8 mouse cellular contexts compared by ENCODE assay signal in genomic region chr7:112678418-112679170, GRCm38 (mm10). TPM values are rescaled to one million over a fixed set of nuclear protein-coding genes. Genes with fewer than 3 reads are reported as not detected.
DNase-seq lines count a peak whose midpoint lies in the region; ATAC-seq and TF ChIP-seq lines count a peak whose summit lies in the region.

No protein-coding gene starts in this region.

- H3K27me3 ChIP-seq in limb, embryonic 14.5 days (ENCODE audit: control insufficient read depth, insufficient read depth, low read length) = no peaks in the 10 kb centered on the region
- H3K27me3 ChIP-seq in midbrain, embryonic 15.5 days (replicated peaks) = 0 out of 2 replicates have a peak, but pooled peaks cover 3% of the 10 kb centered on the region

- H3K4me1 ChIP-seq in limb, embryonic 14.5 days (ENCODE audit: control insufficient read depth, insufficient read depth, low read length) = peaks cover 22% of the 10 kb centered on the region
- H3K4me1 ChIP-seq in midbrain, embryonic 15.5 days = peaks cover 42% of the 10 kb centered on the region

- intact Hi-C loops in gastrocnemius, postnatal 36 days (cut with DNase I) = loop anchor here (2.0 to 5.0 kb wide), 3 partner anchors 84 to 206 kb away; no protein-coding TSS in a partner anchor

- peak overlapping the region; percentile 71 for H3K4me2 ChIP-seq in limb, embryonic 14.5 days (replicated peaks; ENCODE audit: low read depth, low read length, severe bottlenecking)
- peak overlapping the region; percentile 98 for H3K4me2 ChIP-seq in midbrain, embryonic 15.5 days

- H3K36me3 ChIP-seq in limb, embryonic 14.5 days (ENCODE audit: control insufficient read depth, insufficient read depth, low read length) = no peaks in the 10 kb centered on the region
- H3K36me3 ChIP-seq in midbrain, embryonic 15.5 days (replicated peaks) = no peaks in the 10 kb centered on the region

- 0 out of 2 replicates have a peak, but pooled peaks have one; percentile 52 for TF ChIP-seq POLR2A in limb, embryonic 14.5 days (IDR thresholded peaks at IDR 0.05; ENCODE audit: borderline replicate concordance, extremely low read depth, insufficient read depth, insufficient read length)

- no peaks in the 10 kb centered on the region for H3K9me3 ChIP-seq in limb, embryonic 14.5 days (ENCODE audit: control insufficient read depth, low read length)
- no peaks in the 10 kb centered on the region for H3K9me3 ChIP-seq in midbrain, embryonic 15.5 days

- peak; percentile 31; the same call in 1 of the 2 replicates for TF ChIP-seq CTCF in layer of hippocampus, adult 2 months (conservative IDR thresholded peaks at IDR 0.05)

- peak overlapping the region; percentile 85 for H3K27ac ChIP-seq in layer of hippocampus, adult 2 months
- peak overlapping the region; percentile 98 for H3K27ac ChIP-seq in limb, embryonic 14.5 days (replicated peaks; ENCODE audit: low read depth, low read length)
- peak overlapping the region; percentile 78 for H3K27ac ChIP-seq in midbrain, embryonic 15.5 days

- peak in 1 of 2 experiments; percentile 32 for DNase-seq in layer of hippocampus, adult 2 months (ENCODE audit: low spot score in 2 of 2)
- DNase-seq in layer of hippocampus, adult 9-10 months (ENCODE audit: low spot score) = no peak
- DNase-seq in cerebellum, postnatal 25 days = peak; percentile 41 to 56
- peak; percentile 43 to 48 for DNase-seq in gastrocnemius, postnatal 36 days
- peak; percentile 42 for DNase-seq in induced T-regulatory cell, adult 2 months (ENCODE audit: low read depth)
- peak; percentile 76 for DNase-seq in limb, embryonic 14.5 days (ENCODE audit: low spot score)
- DNase-seq in urinary bladder, postnatal 14 days (ENCODE audit: low spot score) = peak; percentile 75

- H3K4me3 ChIP-seq in layer of hippocampus, adult 2 months = peak overlapping the region; percentile 86
- H3K4me3 ChIP-seq in limb, embryonic 14.5 days (replicated peaks; ENCODE audit: low read length) = peak overlapping the region; percentile 85
- H3K4me3 ChIP-seq in midbrain, embryonic 15.5 days = peak overlapping the region; percentile 68

- under 1% methylated on average over 41 of the region's 44 CpGs for WGBS in limb, embryonic 14.5 days
- under 1% methylated on average over 43 of the region's 44 CpGs for WGBS in midbrain, embryonic 15.5 days

- H3K9ac ChIP-seq in limb, embryonic 14.5 days (ENCODE audit: low read depth, low read length, severe bottlenecking) = peak overlapping the region; percentile 91
- H3K9ac ChIP-seq in midbrain, embryonic 15.5 days = peak overlapping the region; percentile 52

- peak; percentile 76 for ATAC-seq in limb, embryonic 14.5 days (ENCODE audit: low FRiP score, low read depth)
- ATAC-seq in midbrain, embryonic 15.5 days (replicated peaks) = peak; percentile 62

RNA-seq across cellular contexts. Expression of gene Tead1, which starts 0.5 kb away (rescaled TPM):
- 10 to 100 TPM; 23.9 to 29.0 TPM for total RNA-seq in layer of hippocampus, adult 2 months (2021)
- total RNA-seq in gastrocnemius, postnatal 36 days (2021) = 100 to 1,000 TPM; 142 to 162 TPM
- 38.2 and 42.1 TPM in 2 replicates for polyA plus RNA-seq in limb, embryonic 14.5 days (2012; rRNA removed)
- polyA plus RNA-seq in limb, embryonic 14.5 days (2014; fragmentation: Nextera tagmentation; extraction: Ambion mirVana) = 23.2 and 23.5 TPM in 2 replicates
- 13.4 and 15.0 TPM in 2 replicates for polyA plus RNA-seq in midbrain, embryonic 15.5 days (2015; fragmentation: Nextera tagmentation; extraction: Ambion mirVana)

Comparison
In these comparisons a context has a peak if more than half of its experiments do, and no peak if none do; other contexts are left out.
1. RNA of gene Tead1, which starts 0.5 kb away (total RNA-seq): 142 to 162 TPM in gastrocnemius, postnatal 36 days; 23.9 to 29.0 TPM in layer of hippocampus, adult 2 months; every median in the first group is over 4 times any median in the second.
2. Peak in every context shown above with its lines, with median percentiles within 50 percentile points of each other: H3K27ac ChIP-seq and H3K4me3 ChIP-seq.